Mouse (Mus musculus) forebrain, embryonic 12.5 days (tissue): ENCODE data around the gene Tbata. TPM values are rescaled to one million over a fixed set of nuclear protein-coding genes. Genes with fewer than 3 reads are reported as not detected.

Experiments used
- ATAC-seq: fragments of 200-750 bp; cut with Nextera tagmentation; 2 replicates; pipeline ENCODE4 v1.8.0; 2017; ENCODE audit warnings: moderate TSS enrichment; ENCODE audit not compliant: low FRiP score
- H3K27ac ChIP-seq: fragments of 300-500 bp; sonication (generic); 2 replicates; pipeline ENCODE4 v1.5.1; 2016; ENCODE audit warnings: mild to moderate bottlenecking
- H3K27me3 ChIP-seq: fragments of 300-500 bp; sonication (generic); 2 replicates; pipeline ENCODE4 v1.6.1; 2016; ENCODE audit warnings: mild to moderate bottlenecking
- H3K36me3 ChIP-seq: fragments of 300-500 bp; sonication (generic); replicated peaks from 2 replicates; pipeline ENCODE4 v1.6.1; 2016; ENCODE audit warnings: mild to moderate bottlenecking
- H3K4me1 ChIP-seq: fragments of 300-500 bp; sonication (generic); 2 replicates; pipeline ENCODE4 v1.6.1; 2016
- H3K4me2 ChIP-seq: fragments of 300-500 bp; sonication (generic); 2 replicates; pipeline ENCODE4 v1.6.1; 2016; ENCODE audit warnings: mild to moderate bottlenecking, moderate library complexity
- H3K4me3 ChIP-seq: fragments of 300-500 bp; sonication (generic); replicated peaks from 2 replicates; pipeline ENCODE4 v1.5.1; 2016; ENCODE audit warnings: mild to moderate bottlenecking
- H3K9ac ChIP-seq: fragments of 300-500 bp; sonication (generic); 2 replicates; pipeline ENCODE4 v1.6.1; 2016; ENCODE audit warnings: mild to moderate bottlenecking
- H3K9me3 ChIP-seq: fragments of 300-500 bp; sonication (generic); 2 replicates; pipeline ENCODE4 v1.6.1; 2016
- WGBS: fragments of 180-500 bp; shearing (Covaris S2); methylation state at CpG from one replicate; pipeline ENCODE4 v1.1.7; 2016; 5-methylcytosine and 5-hydroxymethylcytosine counted together
- polyA plus RNA-seq: library from polyadenylated mRNA; unstranded; fragments of >200 nt; fragmentation: Nextera tagmentation; extraction: Ambion mirVana; gene quantifications from 2 replicates; pipeline ENCODE4 v1.2.1, GENCODE M21; 2016

Tbata gene
- polyA plus RNA-seq, 1 experiment from 2014 or later, result 0.31 TPM

DNA sequence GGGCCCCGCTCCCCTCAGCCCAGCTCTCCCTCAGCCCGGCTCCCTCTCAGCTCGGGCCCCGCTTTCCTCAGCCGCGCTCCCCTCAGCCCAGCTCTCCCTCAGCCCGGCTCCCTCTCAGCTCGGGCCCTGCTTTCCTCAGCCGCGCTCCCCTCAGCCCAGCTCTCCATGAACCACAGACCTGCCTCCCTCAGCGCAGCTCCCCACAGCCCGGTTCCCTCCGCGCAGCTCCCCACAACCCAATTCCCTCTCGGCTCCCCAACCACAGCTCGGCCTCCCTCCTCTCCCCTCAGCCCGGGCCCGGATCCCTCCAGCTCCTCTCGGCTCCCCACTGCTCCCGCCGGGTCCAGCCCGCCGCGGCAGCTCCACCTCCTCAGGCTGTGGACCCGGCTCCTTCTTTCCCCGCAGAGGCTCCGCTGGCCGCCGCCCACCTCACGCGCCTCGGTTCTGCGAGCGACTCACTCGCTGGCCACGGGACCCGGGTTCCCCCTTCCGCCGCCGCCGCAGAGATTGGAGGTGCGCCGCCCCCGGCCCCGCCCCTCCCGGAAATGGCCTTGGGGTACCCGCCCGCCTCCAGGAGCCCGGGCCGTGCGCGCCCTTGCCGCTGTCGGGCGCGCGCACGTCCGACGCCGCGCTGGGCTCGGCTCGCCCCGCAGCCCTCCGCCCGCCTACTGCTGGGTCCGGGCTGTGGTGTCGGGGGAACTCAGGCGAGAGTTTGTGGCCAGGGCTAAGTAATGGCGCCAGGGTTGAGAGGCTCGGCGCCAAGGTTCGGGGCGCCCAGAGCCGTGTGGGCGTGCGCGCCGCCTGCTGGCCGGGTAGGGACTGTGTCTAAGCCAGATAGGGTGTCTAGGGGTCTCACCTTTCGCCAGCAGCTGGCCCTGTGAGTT is 24.4 kb upstream of the Tbata start, which contains the start of gene Sgpl1:
Gene Sgpl1 (minus strand): TSS at position 547 of the 884 bp plus-strand sequence.
- peak within 1 kb of the TSS; percentile 90 for H3K4me2 ChIP-seq
- no peaks in the 10 kb centered on the region for H3K36me3 ChIP-seq
- H3K27me3 ChIP-seq, result no peaks in the 10 kb centered on the region
- no peaks in the 10 kb centered on the region for H3K9me3 ChIP-seq
- peak within 1 kb of the TSS; percentile 97 for H3K27ac ChIP-seq
- H3K9ac ChIP-seq, result peak within 1 kb of the TSS; percentile 90
- ATAC-seq, result peak; percentile 92
- WGBS, result under 1% methylated on average over 71 of the region's 82 CpGs
- H3K4me3 ChIP-seq, result peak within 1 kb of the TSS; percentile 73
- H3K4me1 ChIP-seq, result peaks cover 5% of the 10 kb centered on the region

DNA sequence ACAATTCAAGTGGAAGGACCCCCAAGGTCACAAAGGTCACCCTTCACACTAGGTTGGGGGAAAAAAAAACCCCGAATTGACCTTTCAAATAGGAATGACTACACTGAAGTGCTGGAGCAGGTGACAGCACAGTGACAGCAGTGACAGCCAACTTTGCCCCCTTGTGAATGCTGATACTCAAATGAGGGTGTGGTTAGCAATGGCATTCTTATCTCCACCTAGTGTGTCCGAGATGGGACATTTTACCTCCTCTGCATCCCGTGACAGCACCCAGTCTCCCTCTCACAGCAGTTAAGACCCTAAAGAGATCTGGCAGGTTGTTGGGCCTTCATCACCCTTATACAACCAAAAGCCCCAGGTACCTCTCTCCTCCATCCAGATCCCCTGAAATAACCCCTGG is 22.3 kb upstream of the Tbata start:
- H3K27ac ChIP-seq, result no peak overlapping the region
- H3K4me3 ChIP-seq, result no peak overlapping the region
- H3K4me1 ChIP-seq, result peaks cover 5% of the 10 kb centered on the region
- H3K36me3 ChIP-seq, result no peaks in the 10 kb centered on the region
- no peak overlapping the region for H3K4me2 ChIP-seq
- H3K27me3 ChIP-seq, result no peaks in the 10 kb centered on the region
- no peak for ATAC-seq
- 78% methylated on average over 3 of the region's 3 CpGs for whole genome bisulfite sequencing
- H3K9ac ChIP-seq, result no peak overlapping the region
- no peaks in the 10 kb centered on the region for H3K9me3 ChIP-seq

DNA sequence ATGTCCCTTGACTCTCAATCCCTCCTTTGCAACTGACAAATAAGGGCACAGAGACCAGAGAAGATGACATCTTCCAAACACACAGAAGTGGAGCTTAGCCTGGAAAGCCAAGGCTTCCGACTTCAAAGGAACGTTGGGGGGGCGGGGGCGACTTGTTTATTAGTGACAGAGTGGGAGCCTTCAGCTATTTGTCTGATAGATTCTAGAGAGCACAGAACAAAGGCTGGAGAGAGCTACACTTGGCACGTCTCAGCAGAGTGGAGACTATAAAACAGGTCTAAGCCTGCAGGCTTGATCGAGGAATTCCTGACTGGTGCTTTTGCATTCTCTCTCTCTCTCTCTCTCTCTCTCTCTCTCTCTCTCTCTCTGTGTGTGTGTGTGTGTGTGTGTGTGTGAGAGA is 21.1 kb upstream of the Tbata start:
- Histone ChIP-seq H3K9me3 (no peaks in the 10 kb centered on the region), H3K4me1 (peaks cover 2% of the 10 kb centered on the region), H3K9ac (no peak overlapping the region), H3K4me2 (no peak overlapping the region), H3K36me3 (no peaks in the 10 kb centered on the region), H3K27ac (no peak overlapping the region), H3K27me3 (no peaks in the 10 kb centered on the region), H3K4me3 (no peak overlapping the region)
- 58% methylated on average over 6 of the region's 6 CpGs for WGBS
- no peak for ATAC-seq

DNA sequence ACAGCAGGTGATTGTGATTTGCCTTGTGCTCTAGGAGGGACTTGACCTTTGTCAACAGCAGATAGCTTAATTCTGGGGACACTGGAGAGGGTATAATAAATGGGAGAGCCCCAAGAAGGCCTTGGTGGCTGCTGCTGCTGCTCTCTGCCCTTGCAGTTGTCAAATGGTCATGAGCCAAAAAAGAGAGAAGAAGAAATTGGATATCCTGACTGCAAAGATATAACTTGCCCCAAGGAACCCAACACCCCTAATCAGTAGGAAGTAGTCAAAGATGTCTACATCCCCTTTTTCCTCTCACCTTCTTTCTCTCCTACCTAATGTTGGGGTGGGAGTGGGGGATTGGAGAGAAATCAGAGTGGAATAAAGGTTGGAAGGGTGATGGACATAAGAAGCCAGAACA is 19.6 kb upstream of the Tbata start:
- H3K9me3 ChIP-seq, result no peaks in the 10 kb centered on the region
- no peak for ATAC-seq

DNA sequence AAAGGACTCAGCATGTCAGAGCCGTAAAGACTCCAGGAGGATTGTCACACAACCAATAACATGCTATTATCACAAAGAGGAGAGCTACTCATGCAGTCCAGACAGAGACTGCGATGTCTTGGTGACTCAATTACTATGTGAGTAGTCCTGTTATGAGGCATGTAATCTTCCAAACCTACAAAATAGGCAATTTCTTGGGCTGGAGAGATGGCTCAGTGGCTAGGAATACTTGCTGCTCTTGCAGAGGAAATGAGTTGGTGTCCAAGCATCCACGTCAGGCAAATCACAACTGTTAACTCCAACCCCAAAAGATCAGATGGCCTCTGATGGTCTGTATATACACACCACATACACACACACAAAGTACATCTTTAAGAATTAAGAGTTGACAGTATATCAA is 16.1 kb upstream of the Tbata start:
- Histone ChIP-seq H3K4me3 (no peak overlapping the region), H3K4me2 (no peak overlapping the region), H3K4me1 (no peaks in the 10 kb centered on the region), H3K9ac (no peak overlapping the region), H3K9me3 (no peaks in the 10 kb centered on the region), H3K36me3 (no peaks in the 10 kb centered on the region), H3K27me3 (no peaks in the 10 kb centered on the region), H3K27ac (no peak overlapping the region)
- WGBS, result 91% methylated on average over 3 of the region's 3 CpGs
- no peak for ATAC-seq

More for the DNA sequence above, 19.6 kb upstream of the Tbata start:
- Histone ChIP-seq H3K36me3 (no peaks in the 10 kb centered on the region), H3K4me3 (no peak overlapping the region), H3K27me3 (no peaks in the 10 kb centered on the region), H3K4me2 (no peak overlapping the region), H3K27ac (no peak overlapping the region), H3K9ac (no peak overlapping the region), H3K4me1 (no peaks in the 10 kb centered on the region)

DNA sequence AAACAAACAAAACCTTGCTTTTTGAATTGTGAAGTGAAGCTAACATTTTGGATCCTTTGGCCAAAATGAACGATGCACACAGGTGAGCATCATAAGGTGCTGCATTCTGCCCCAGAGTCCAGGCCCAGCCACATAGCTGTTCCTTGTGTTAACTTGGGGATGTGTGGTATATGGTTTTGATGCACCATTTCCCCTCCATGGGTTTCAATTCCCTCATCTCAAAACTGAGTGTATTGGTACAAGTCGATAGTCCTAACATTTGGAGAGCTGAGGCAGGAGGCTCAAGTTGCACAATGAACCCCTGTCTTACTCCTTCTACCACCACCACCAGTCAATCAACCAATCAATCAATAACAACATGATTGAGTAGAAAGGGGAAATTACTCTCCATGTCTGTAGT is 15.3 kb upstream of the Tbata start:
- Histone ChIP-seq H3K4me1 (no peaks in the 10 kb centered on the region), H3K9ac (no peak overlapping the region), H3K4me3 (no peak overlapping the region), H3K27ac (no peak overlapping the region), H3K27me3 (no peaks in the 10 kb centered on the region), H3K36me3 (no peaks in the 10 kb centered on the region), H3K4me2 (no peak overlapping the region), H3K9me3 (no peaks in the 10 kb centered on the region)
- WGBS, result 94% methylated on average over 2 of the region's 2 CpGs
- no peak for ATAC-seq

DNA sequence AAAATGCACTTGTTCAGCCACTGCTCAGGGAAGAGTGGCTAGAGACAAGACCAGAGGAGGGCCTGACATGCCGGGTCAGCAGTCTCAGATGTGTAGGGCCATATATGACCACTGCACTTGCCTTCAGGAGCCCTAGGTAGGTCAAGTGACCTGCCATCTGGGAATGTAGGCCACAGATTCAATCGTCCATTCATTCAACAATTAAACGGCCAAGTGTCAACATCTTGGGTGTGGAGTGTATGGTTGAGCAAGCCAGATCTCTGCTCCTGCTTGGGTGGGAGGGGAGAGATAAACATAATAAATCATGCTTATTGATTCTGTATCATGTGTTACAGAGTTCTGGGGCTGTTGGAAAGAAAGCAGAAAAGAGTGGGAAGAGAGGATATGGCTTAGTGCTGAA is 13.2 kb upstream of the Tbata start:
- Histone ChIP-seq H3K4me3 (no peak overlapping the region), H3K27me3 (no peaks in the 10 kb centered on the region), H3K36me3 (no peaks in the 10 kb centered on the region), H3K4me1 (no peaks in the 10 kb centered on the region), H3K27ac (no peak overlapping the region), H3K9ac (no peak overlapping the region), H3K9me3 (no peaks in the 10 kb centered on the region), H3K4me2 (no peak overlapping the region)
- no peak for ATAC-seq
- whole genome bisulfite sequencing, result 89% methylated on average over 3 of the region's 3 CpGs

DNA sequence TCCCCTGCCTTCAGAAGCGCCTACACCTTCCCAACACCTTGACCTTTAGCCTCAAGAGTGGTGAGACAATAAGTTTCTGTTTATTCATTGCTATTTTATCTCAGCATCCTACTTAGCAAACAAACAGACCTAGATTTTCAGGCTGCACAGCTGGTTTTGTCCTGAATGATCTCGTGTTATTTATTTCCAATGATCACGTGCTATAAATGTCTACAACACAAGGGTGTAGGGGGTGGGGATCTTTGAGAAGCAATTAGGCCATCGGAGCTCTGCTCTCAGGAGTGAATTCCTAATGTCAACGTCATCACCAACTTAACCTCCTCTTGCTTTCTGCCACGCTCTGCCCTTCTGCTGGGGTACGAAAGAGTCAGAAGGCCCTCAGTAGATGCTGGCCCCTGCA is 11.7 kb upstream of the Tbata start:
- WGBS, result 85% methylated on average over 7 of the region's 7 CpGs

DNA sequence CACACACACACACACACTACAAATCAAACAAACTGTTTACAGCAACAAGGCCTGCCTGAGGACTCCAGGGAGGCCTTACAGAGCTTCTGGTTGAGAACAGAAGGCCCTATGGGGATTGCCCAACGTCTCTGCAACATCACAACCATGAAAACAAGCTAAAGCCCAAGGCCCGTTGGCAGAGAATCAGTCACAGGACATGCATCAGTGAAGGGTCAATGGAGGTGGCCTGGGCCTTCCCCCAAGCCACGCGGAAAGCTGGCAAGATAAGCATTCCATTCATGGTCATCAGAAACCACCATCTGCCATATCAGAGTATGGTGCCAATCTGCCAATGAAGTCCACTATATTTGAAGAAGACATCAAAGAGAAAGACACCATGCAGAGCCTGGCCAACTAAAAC is 11.1 kb upstream of the Tbata start:
- no peaks in the 10 kb centered on the region for H3K4me1 ChIP-seq
- H3K9ac ChIP-seq, result no peak overlapping the region
- no peak overlapping the region for H3K4me2 ChIP-seq
- ATAC-seq, result no peak
- no peak overlapping the region for H3K27ac ChIP-seq
- no peak overlapping the region for H3K4me3 ChIP-seq
- no peaks in the 10 kb centered on the region for H3K27me3 ChIP-seq
- no peaks in the 10 kb centered on the region for H3K36me3 ChIP-seq
- WGBS, result 84% methylated on average over 4 of the region's 4 CpGs
- no peaks in the 10 kb centered on the region for H3K9me3 ChIP-seq

More for the DNA sequence above, 11.7 kb upstream of the Tbata start:
- Histone ChIP-seq H3K4me1 (no peaks in the 10 kb centered on the region), H3K4me2 (no peak overlapping the region), H3K27me3 (no peaks in the 10 kb centered on the region), H3K9me3 (no peaks in the 10 kb centered on the region), H3K4me3 (no peak overlapping the region), H3K27ac (no peak overlapping the region), H3K36me3 (no peaks in the 10 kb centered on the region), H3K9ac (no peak overlapping the region)
- no peak for ATAC-seq

DNA sequence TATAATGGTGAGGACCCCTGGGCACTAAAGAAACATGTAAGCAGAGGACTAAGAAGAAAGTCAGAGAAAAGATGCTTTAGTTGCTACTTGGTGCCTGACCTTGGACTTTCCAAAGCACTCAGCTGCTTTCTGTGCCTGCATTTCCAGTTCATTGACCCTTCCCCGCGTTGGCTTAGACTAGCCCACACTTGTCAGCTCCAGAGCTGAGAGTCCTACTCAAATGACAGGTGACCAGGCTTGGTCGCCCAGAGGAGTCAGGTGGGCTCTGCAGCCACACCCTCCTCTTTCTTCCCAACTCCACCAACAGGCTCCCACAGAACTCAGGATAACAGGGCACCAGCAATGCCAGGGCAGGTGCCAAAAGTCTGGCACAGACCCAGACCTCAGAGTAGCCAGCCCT is 9.4 kb upstream of the Tbata start:
- ATAC-seq, result no peak
- Histone ChIP-seq H3K27ac (no peak overlapping the region), H3K27me3 (no peaks in the 10 kb centered on the region), H3K9ac (no peak overlapping the region), H3K4me3 (no peak overlapping the region), H3K9me3 (no peaks in the 10 kb centered on the region), H3K4me2 (no peak overlapping the region), H3K4me1 (no peaks in the 10 kb centered on the region), H3K36me3 (no peaks in the 10 kb centered on the region)
- 81% methylated on average over 3 of the region's 3 CpGs for WGBS

DNA sequence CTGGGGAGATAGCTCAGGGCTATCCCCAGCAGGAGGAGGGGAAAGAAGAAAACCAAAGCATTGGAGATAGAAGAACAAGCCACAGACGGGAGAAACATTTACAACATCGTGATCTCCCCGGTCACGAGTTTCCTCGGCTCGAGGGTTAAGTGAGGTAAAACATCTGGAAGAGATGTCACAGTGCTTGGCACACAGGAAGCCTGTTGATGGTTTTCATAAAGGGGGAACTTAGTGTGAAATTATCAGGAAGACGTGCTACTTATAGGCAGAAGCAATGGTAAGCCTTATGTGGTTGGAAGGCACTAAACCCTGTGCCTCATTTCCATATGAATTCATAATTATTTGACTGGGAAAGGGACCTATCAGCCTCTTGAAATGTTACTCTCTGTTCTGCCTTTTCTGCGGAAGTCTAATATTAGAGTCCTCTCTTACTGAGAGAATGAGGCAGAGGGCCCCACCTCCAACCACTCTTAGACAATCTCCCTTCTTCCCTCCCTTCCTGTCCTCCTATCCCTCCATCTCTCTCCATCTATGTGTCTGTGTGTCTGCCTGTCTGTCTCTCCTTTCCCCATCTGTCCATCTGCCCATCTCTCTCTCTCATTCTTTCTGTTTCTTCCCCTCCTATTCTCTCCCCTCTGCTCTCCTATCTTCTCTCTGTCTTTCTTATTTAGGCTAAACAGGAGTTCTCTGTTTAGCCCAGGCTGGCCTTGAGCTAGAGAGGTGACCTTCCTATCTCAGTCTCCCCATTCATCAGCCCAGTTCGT is 4.2 kb upstream of the Tbata start:
- ATAC-seq, result no peak
- Histone ChIP-seq H3K27ac (no peak overlapping the region), H3K4me1 (no peaks in the 10 kb centered on the region), H3K4me3 (no peak overlapping the region), H3K27me3 (no peaks in the 10 kb centered on the region), H3K36me3 (no peaks in the 10 kb centered on the region), H3K9me3 (no peaks in the 10 kb centered on the region), H3K4me2 (no peak overlapping the region), H3K9ac (no peak overlapping the region)
- WGBS, result 77% methylated on average over 9 of the region's 9 CpGs

DNA sequence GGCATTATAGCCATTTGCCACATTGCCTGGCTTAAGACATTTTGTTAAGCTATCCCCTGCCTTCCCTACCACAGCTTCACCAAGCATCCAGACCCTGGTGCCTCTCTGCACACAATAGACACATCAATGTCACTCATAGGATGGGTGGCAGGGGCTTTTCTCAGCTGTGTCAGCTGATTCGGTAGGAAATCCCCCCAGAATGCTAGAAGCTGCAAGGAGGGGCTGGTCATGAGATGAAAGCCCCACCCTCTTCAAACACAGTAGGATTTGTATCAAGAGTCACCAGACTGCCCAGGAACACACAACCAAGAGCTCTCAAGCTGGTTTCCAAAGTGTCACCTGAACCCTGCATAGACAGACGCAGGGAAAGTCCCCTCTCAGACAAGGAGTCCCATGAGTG is 3.4 kb upstream of the Tbata start:
- no peak overlapping the region for H3K9ac ChIP-seq
- H3K4me2 ChIP-seq, result no peak overlapping the region
- WGBS, result 54% methylated on average over 2 of the region's 2 CpGs
- H3K27me3 ChIP-seq, result no peaks in the 10 kb centered on the region
- H3K4me3 ChIP-seq, result no peak overlapping the region
- no peaks in the 10 kb centered on the region for H3K36me3 ChIP-seq
- ATAC-seq, result no peak
- no peaks in the 10 kb centered on the region for H3K4me1 ChIP-seq
- no peaks in the 10 kb centered on the region for H3K9me3 ChIP-seq
- H3K27ac ChIP-seq, result no peak overlapping the region
